Mouse (Mus musculus) lung, postnatal 10 days (tissue): ENCODE measurements around the gene Ccl11.

ENCODE experiments used
- DNase-seq: peaks from one replicate; pipeline ENCODE4 v3.0.0; 2021

Ccl11 gene

DNA sequence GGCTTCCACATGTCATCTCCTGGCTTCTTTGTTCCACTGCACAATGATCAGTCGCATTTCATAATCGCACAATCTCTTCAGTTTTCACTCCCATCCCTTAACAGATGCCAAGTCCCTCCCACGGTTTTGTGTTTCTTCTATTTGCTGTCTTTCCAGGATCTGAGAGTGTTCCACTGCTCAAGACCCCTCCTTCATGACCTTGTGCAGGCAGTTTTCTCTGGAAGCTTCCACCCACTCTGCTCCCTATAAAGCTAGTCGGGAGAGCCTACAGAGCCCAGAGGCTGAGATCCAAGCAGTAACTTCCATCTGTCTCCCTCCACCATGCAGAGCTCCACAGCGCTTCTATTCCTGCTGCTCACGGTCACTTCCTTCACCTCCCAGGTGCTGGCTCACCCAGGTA, at the start of gene Ccl11:
Gene Ccl11 (plus strand): TSS at position 178 of the 400 bp plus-strand sequence.
- DNase-seq = no peak

- DNase-seq = no peak
These were observed 47.5 kb upstream of the Ccl11 start for GRCm38 (mm10) chr11:82010115-82010514.

GRCm38 (mm10) chr11:82011411-82012193, 46.0 kb upstream of the Ccl11 start:
- peak; percentile 35 for DNase-seq

GRCm38 (mm10) chr11:82013756-82014155, 43.9 kb upstream of the Ccl11 start:
- DNase-seq = no peak

GRCm38 (mm10) chr11:82015066-82015465, 42.6 kb upstream of the Ccl11 start:
- DNase-seq = no peak

DNA sequence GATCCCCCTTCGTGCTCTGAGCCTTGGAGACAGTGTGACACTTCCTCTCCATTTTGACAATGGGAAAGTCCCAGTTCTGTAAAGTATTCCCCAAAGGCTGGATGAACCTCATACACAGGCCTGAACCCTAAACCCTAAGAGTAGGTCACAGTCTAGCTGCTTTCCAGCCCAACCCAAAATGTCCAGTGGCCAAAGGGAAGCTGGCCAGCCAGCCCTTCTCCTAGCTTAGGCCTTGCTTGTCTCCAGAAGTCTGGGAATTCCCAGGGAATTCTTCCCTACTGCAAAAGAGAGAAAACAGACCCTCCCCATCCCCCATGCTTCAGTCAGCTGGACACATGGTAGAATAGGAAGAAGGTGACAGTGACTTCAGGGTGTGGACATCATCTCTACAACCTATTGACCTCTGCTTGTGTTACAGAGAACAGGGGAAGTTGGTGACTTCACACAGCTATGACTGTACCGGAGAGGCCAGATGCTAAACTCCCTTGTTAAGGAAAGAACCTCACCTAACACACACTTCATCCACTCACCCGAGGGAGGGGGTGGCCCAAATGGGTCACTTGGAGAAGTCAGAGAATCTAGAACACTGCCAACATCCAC, 41.3 kb upstream of the Ccl11 start:
- DNase-seq = no peak

- no peak for DNase-seq
These were observed 38.2 kb upstream of the Ccl11 start for GRCm38 (mm10) chr11:82019389-82019788.

DNA sequence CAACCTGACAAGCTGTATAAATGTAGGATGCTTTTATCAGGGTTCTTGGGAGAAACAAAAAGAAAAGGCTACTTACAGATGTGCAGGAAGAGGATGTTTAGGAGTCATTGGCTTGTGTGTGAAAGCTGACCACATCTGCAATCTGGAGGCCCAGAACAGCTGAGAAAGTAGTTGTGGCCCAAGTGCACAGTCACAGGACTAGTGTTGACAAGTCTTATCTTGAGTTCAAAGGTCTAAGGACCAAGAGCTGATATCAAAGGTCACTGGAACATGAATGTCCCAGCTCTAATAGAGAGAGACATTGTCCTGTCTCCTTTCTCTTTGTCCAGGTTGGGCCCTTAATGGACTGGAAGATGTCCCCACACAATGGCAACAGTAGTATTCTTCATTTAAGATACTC, 37.8 kb upstream of the Ccl11 start:
- DNase-seq = no peak

DNA sequence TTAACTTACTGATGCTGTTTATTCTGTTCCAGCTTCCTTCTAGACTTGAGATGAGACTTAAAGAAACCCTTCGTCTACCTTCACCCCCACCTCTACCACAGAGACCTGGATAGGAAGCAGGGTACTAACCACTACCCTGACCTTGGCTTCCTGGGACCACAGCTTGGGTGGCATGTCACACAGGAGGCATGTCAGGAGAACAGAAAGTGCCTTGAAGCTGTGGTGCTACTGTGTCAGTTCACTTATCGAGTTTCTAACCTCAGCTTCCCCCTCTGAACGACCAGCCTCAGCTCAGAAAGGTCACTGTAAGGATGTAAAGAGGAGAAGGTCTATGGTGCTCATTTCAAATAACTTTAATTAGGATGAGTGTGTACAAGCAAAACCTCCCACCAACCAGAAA, 36.2 kb upstream of the Ccl11 start:
- no peak for DNase-seq

DNA sequence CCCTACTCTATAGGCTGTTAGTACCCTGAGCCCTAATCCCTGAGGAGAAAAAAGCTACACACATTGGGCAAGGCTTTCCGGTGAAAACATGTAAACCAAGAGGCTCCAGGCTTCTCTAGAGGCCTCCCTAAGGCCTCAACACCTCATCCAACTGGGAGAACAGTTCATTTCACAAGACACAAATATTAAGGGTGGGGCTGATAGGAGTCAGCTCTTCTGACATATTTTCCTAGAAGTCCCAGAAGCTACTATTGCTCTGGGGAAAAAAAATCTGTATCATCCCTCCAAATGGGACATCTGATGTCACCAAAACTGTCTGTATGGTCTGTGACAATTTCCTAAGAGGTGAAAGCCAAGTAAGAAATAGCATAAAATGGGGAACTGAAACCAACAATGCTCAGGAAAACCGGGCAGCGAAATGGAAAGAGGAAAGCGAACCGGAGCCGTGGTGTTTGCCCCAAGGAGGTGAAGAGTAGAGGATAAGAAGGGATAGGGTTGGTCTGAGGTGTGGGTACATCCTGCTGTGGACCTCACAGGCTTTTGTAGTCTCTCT, 35.0 kb upstream of the Ccl11 start:
- no peak for DNase-seq

DNA sequence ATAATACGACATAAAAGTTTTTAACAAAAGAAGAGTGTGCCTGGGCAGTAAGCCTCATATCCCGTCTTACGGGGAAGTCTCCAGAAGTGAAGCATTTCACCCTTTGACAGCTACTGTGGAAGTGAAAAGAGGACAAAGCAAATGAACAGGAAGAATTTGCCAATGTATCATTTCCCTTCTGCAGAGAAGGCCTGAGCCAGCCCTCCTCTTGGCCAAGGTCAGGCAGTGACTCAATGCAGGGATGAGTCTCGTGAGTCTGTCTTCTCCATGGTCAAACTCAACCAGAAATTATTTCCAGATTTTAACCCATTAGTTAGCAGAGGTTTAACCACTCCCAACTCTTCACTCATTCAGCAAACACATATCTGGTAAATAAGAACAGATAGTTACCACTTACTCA, 33.9 kb upstream of the Ccl11 start:
- no peak for DNase-seq

DNA sequence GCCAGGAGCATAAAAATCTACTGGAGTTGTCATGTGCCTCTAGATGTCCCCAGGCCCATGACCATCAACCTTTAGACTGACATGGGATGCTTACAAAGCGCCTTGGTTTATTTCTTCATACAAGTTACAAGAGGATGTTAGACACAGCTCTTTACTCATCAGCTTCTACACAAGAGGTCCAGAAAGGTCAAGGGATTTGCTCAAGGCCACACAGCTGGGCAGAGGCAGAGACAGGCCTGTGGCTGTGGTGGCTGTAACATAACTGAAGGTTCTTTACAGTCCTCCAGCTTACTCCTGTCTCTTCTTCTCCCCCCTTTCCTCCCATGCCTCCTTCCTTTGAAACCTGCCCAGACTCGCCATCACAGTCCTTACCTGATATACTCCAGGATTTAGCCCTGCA, 27.5 kb upstream of the Ccl11 start:
- DNase-seq = no peak

DNA sequence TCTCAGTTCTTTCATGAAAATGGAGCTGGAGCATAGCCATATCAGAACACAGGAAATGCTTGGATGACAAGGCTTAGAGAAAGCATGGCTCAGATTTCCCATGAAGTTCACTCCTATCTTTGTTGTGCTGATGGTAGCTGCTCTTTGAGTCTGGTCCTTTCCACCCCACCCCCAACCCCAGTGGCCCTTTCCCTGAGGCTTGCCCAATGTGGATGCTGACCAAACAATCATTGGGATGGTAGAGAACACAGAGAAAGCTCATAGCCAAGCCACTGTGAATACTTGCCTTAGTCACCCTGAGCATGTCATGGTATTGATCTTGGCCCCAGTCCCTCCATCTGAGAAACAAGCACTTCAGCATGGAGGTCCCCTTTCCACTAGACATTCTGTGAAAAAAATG, 25.5 kb upstream of the Ccl11 start:
- DNase-seq = no peak

DNA sequence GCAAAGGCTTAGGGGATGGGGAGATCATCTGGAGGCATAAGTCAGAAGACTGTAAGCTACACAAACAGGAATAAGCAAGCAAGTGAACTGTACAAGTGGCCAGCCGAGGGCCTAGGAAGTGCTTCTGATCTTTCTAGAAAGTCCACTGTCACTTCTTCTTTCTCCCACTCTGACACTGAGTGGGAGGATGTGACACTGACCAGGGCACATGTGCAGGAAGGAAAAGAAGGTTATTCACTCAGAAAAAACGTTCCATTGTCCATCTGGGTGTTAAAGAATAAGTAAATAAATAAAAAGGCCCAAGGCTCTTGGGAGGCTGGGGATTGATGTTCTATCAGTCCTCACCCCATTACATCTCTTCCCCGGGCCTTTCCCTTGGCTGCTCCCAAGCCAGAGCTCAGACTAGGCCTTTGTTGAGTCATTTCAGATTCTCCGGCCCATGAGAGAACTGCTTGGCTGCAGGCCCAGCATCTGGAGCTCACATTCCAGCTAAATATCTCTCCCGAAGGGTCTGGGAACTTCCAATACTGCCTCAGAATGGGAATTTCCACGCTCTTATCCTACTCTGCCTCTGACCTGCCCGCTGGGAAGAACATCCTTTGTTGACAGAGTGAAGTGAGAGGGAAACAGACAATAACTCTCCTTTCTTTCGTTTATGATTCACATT, 24.8 kb upstream of the Ccl11 start:
- peak; percentile 81 for DNase-seq

- DNase-seq = no peak
These were observed 23.2 kb upstream of the Ccl11 start for GRCm38 (mm10) chr11:82034446-82034845.

GRCm38 (mm10) chr11:82035356-82035755, 22.3 kb upstream of the Ccl11 start, which contains the start of gene Ccl2:
Gene Ccl2, plus strand, starts transcription at chr11:82035571.
- peak; percentile 88 for DNase-seq

DNA sequence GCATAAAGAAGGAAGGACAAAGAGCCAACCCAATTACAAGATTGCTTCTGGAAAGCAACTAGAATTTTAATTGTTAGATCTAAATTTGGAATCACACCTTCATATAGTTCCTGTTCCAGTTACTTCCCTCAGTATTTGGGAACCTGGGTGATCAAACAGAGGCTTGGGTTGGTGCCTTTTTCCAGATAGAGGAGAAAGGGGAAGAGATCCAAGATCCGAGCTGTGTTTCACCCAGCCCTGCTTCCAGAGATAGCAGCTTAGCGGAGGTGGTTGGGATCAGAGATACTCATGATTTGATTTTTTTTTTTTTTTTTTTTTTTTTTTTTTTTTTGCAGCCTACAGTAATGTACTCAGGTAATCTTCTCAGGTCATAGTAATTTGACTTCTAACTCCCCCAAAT, 21.8 kb upstream of the Ccl11 start:
- DNase-seq = no peak

GRCm38 (mm10) chr11:82038535-82038934, 19.1 kb upstream of the Ccl11 start, which contains the start of gene Gm17268:
Gene Gm17268, minus strand, starts transcription at chr11:82038562.
- DNase-seq = peak; percentile 25

DNA sequence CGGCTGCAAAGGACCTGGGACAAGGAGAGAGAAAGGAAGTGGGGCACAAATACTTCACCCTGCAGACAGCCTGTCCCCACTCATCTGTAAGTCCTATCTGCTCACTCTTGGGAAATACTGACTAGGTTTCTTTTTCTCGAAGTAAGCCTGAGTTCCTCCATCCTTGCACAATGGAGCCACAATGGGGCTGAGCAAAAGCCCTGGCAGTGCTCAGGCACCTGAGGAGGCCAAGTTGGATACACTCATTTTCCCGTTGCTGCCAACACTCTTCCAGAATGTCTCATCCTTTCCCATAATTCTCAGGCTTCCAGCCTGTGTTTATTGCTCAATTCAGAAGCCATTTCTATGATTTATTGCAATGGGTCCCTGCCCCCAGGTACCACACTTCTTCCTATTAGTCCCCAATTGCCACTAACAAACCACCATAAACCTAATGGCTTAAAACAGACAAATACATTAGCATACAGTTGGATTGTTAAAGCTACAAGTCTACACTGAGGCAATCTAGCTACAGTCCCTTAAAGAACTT, 18.4 kb upstream of the Ccl11 start:
- DNase-seq = no peak

- peak; percentile 17 for DNase-seq
These were observed 15.9 kb upstream of the Ccl11 start for GRCm38 (mm10) chr11:82041671-82042080.

GRCm38 (mm10) chr11:82045471-82045870, 12.2 kb upstream of the Ccl11 start, which contains the start of gene Ccl7:
Gene Ccl7, plus strand, starts transcription at chr11:82045712.
- peak; percentile 27 for DNase-seq

GRCm38 (mm10) chr11:82047746-82048415, 9.7 kb upstream of the Ccl11 start:
- DNase-seq = peak; percentile 74

- DNase-seq = no peak
These were observed 3.8 kb upstream of the Ccl11 start for GRCm38 (mm10) chr11:82053849-82054248.
